Mouse (Mus musculus): ENCODE measurements around the gene Nrcam.

DNA sequence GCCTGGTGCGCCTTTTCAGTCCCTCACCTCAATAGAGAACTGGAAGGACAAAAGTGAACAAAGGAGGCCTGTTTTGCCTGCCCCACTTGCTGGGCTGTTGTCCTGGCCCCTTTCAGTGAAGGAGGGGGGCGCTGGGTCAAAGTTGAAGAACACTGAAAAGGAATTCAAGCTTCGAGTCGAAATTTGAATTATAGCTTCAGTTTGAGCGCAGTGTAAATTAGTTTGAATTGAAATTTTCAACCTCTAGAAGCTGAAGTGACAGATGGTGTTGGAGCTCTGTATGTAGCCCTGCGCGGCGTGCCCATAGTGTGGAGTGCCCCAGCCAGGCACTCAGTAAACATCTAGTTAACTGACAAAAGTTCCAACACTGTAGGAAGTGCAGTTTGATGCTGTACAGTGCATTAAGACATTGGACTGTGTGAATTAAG, 9.5 kb downstream of the Nrcam start:
- TF ChIP-seq CTCF (IDR thresholded peaks at IDR 0.05; ENCODE audit: extremely low read depth, insufficient read depth, insufficient read length, insufficient replicate concordance) (no peak), POLR2A (IDR thresholded peaks at IDR 0.05; ENCODE audit: low read depth, low read length) (no peak)

Measured in spleen, adult 2 months (tissue).